In genomic region chr7:133039556-133040255, GRCm38 (mm10) we compare ENCODE assay signal across 10 mouse cellular contexts.
DNase-seq lines count a peak whose midpoint lies in the region; ATAC-seq lines count a peak whose summit lies in the region.
"Had no signal": no experiment of that assay in that cellular context is flagged by ENCODE, and none has a peak within 500 bp of the region (broad histone marks: within the 10 kb centered on the region; RNA-seq: fewer than 3 reads in every experiment).

No protein-coding gene starts in this region.

- no peak overlapping the region for H3K9ac ChIP-seq in hindbrain, embryonic 14.5 days
- no peak overlapping the region for H3K9ac ChIP-seq in midbrain, embryonic 14.5 days (replicated peaks; ENCODE audit: low read length)
- H3K9ac ChIP-seq in embryonic facial prominence, embryonic 13.5 days = no peak overlapping the region
- no peak overlapping the region for H3K9ac ChIP-seq in stomach, embryonic 16.5 days (ENCODE audit: low read length)
- H3K9ac ChIP-seq: liver, embryonic 13.5 days had no signal

- H3K36me3 ChIP-seq in hindbrain, embryonic 10.5 days = peaks cover 17% of the 10 kb centered on the region
- no peaks in the 10 kb centered on the region for H3K36me3 ChIP-seq in hindbrain, embryonic 14.5 days (replicated peaks; ENCODE audit: control insufficient read depth, insufficient read depth)
- peaks cover 17% of the 10 kb centered on the region for H3K36me3 ChIP-seq in midbrain, embryonic 10.5 days
- H3K36me3 ChIP-seq in midbrain, embryonic 14.5 days (ENCODE audit: control insufficient read depth, insufficient read depth, low read length) = peaks cover 3% of the 10 kb centered on the region; the same call in 1 of the 2 replicates
- H3K36me3 ChIP-seq in embryonic facial prominence, embryonic 13.5 days = peaks cover 2% of the 10 kb centered on the region; the same call in 1 of the 2 replicates
- H3K36me3 ChIP-seq in stomach, embryonic 16.5 days (ENCODE audit: control insufficient read depth, insufficient read depth, low read length) = no peaks in the 10 kb centered on the region
- H3K36me3 ChIP-seq: liver, embryonic 13.5 days had no signal

- no peak overlapping the region for H3K4me3 ChIP-seq in hindbrain, embryonic 10.5 days
- no peak overlapping the region for H3K4me3 ChIP-seq in hindbrain, embryonic 14.5 days (replicated peaks; ENCODE audit: low read length)
- H3K4me3 ChIP-seq in midbrain, embryonic 10.5 days = no peak overlapping the region
- no peak overlapping the region for H3K4me3 ChIP-seq in midbrain, embryonic 14.5 days (replicated peaks; ENCODE audit: low read depth, low read length)
- no peak overlapping the region for H3K4me3 ChIP-seq in embryonic facial prominence, embryonic 13.5 days
- no peak overlapping the region for H3K4me3 ChIP-seq in stomach, embryonic 16.5 days (replicated peaks; ENCODE audit: low read length)
- H3K4me3 ChIP-seq: liver, embryonic 13.5 days had no signal

- H3K4me2 ChIP-seq in hindbrain, embryonic 14.5 days (replicated peaks) = no peak overlapping the region
- H3K4me2 ChIP-seq in midbrain, embryonic 14.5 days (ENCODE audit: low read length) = no peak overlapping the region
- no peak overlapping the region for H3K4me2 ChIP-seq in embryonic facial prominence, embryonic 13.5 days
- H3K4me2 ChIP-seq in stomach, embryonic 16.5 days (ENCODE audit: low read depth, low read length) = no peak overlapping the region
- H3K4me2 ChIP-seq: liver, embryonic 13.5 days had no signal

- H3K9me3 ChIP-seq in hindbrain, embryonic 10.5 days = no peaks in the 10 kb centered on the region
- H3K9me3 ChIP-seq in hindbrain, embryonic 14.5 days (ENCODE audit: control insufficient read depth, low read length) = no peaks in the 10 kb centered on the region
- no peaks in the 10 kb centered on the region for H3K9me3 ChIP-seq in midbrain, embryonic 10.5 days (replicated peaks)
- H3K9me3 ChIP-seq in midbrain, embryonic 14.5 days (ENCODE audit: control insufficient read depth, low read length) = no peaks in the 10 kb centered on the region
- no peaks in the 10 kb centered on the region for H3K9me3 ChIP-seq in embryonic facial prominence, embryonic 13.5 days
- no peaks in the 10 kb centered on the region for H3K9me3 ChIP-seq in stomach, embryonic 16.5 days (replicated peaks; ENCODE audit: control insufficient read depth, low read length)
- H3K9me3 ChIP-seq: liver, embryonic 13.5 days had no signal

- 86% methylated on average over 3 of the region's 3 CpGs for WGBS in hindbrain, embryonic 10.5 days
- WGBS in hindbrain, embryonic 14.5 days = 87% methylated on average over 3 of the region's 3 CpGs
- 84% methylated on average over 3 of the region's 3 CpGs for WGBS in midbrain, embryonic 10.5 days
- WGBS in midbrain, embryonic 14.5 days = 84% methylated on average over 3 of the region's 3 CpGs
- WGBS in embryonic facial prominence, embryonic 13.5 days = 67% methylated on average over 3 of the region's 3 CpGs
- 69% methylated on average over 3 of the region's 3 CpGs for WGBS in stomach, embryonic 16.5 days

- no peak for DNase-seq in hindbrain, embryonic 10.5 days (ENCODE audit: low spot score)
- DNase-seq in hindbrain, embryonic 14.5 days (ENCODE audit: low spot score) = no peak
- no peak for DNase-seq in midbrain, embryonic 10.5 days (ENCODE audit: low spot score)
- no peak for DNase-seq in midbrain, embryonic 14.5 days
- no peak for DNase-seq in gastrocnemius, adult 18-20 months (ENCODE audit: low spot score)
- DNase-seq: cerebellum, postnatal 14 days; gastrocnemius, postnatal 25 days; liver, embryonic 13.5 days had no signal

- peaks cover 70% of the 10 kb centered on the region for H3K4me1 ChIP-seq in hindbrain, embryonic 10.5 days (replicated peaks)
- peaks cover 11% of the 10 kb centered on the region; the same call in 1 of the 2 replicates for H3K4me1 ChIP-seq in hindbrain, embryonic 14.5 days (replicated peaks; ENCODE audit: control insufficient read depth, insufficient read depth, low read length)
- H3K4me1 ChIP-seq in midbrain, embryonic 10.5 days = peaks cover 75% of the 10 kb centered on the region
- 0 out of 2 replicates have a peak, but pooled peaks cover 2% of the 10 kb centered on the region for H3K4me1 ChIP-seq in midbrain, embryonic 14.5 days (ENCODE audit: control insufficient read depth, insufficient read depth, low read length)
- peaks cover 71% of the 10 kb centered on the region for H3K4me1 ChIP-seq in embryonic facial prominence, embryonic 13.5 days
- peaks cover 70% of the 10 kb centered on the region for H3K4me1 ChIP-seq in stomach, embryonic 16.5 days (ENCODE audit: control insufficient read depth, insufficient read depth, low read length)

- H3K27me3 ChIP-seq in hindbrain, embryonic 10.5 days (ENCODE audit: insufficient read depth, poor library complexity, severe bottlenecking) = no peaks in the 10 kb centered on the region
- no peaks in the 10 kb centered on the region for H3K27me3 ChIP-seq in hindbrain, embryonic 14.5 days (ENCODE audit: control insufficient read depth, insufficient read depth, low read length)
- H3K27me3 ChIP-seq in midbrain, embryonic 10.5 days (ENCODE audit: low read depth, poor library complexity, severe bottlenecking) = no peaks in the 10 kb centered on the region
- no peaks in the 10 kb centered on the region for H3K27me3 ChIP-seq in midbrain, embryonic 14.5 days (ENCODE audit: control insufficient read depth, insufficient read depth, low read length)
- H3K27me3 ChIP-seq in embryonic facial prominence, embryonic 13.5 days = no peaks in the 10 kb centered on the region
- H3K27me3 ChIP-seq in stomach, embryonic 16.5 days (ENCODE audit: control insufficient read depth, insufficient read depth, low read length) = no peaks in the 10 kb centered on the region
- H3K27me3 ChIP-seq: liver, embryonic 13.5 days had no signal

- no peak for ATAC-seq in hindbrain, embryonic 14.5 days (ENCODE audit: low FRiP score)
- ATAC-seq in midbrain, embryonic 14.5 days (ENCODE audit: low FRiP score, low TSS enrichment) = no peak
- ATAC-seq in embryonic facial prominence, embryonic 13.5 days (ENCODE audit: insufficient number of reproducible peaks, insufficient read depth, low FRiP score, low TSS enrichment, low read depth) = no peak
- no peak for ATAC-seq in stomach, embryonic 16.5 days (ENCODE audit: insufficient read depth, low FRiP score)

- H3K27ac ChIP-seq in hindbrain, embryonic 10.5 days = peak overlapping the region; percentile 62
- no peak overlapping the region for H3K27ac ChIP-seq in hindbrain, embryonic 14.5 days
- 0 out of 2 replicates have a peak overlapping the region, but pooled peaks have one; percentile 38 for H3K27ac ChIP-seq in midbrain, embryonic 10.5 days (replicated peaks)
- no peak overlapping the region for H3K27ac ChIP-seq in midbrain, embryonic 14.5 days (replicated peaks; ENCODE audit: low read depth, low read length)
- H3K27ac ChIP-seq in embryonic facial prominence, embryonic 13.5 days = 0 out of 2 replicates have a peak overlapping the region, but pooled peaks have one; percentile 35
- peak overlapping the region; percentile 83; the same call in 1 of the 2 replicates for H3K27ac ChIP-seq in stomach, embryonic 16.5 days (ENCODE audit: low read length)

Comparison
In these comparisons a context has a peak if more than half of its experiments do, and no peak if none do; other contexts are left out.
1. H3K27ac ChIP-seq: peak in hindbrain, embryonic 10.5 days (single experiment), midbrain, embryonic 10.5 days (single experiment), embryonic facial prominence, embryonic 13.5 days (single experiment) and stomach, embryonic 16.5 days (single experiment); none in hindbrain, embryonic 14.5 days (single experiment) and midbrain, embryonic 14.5 days (single experiment).